ENCODE assay signal across 30 mouse cellular contexts in the genomic region with DNA sequence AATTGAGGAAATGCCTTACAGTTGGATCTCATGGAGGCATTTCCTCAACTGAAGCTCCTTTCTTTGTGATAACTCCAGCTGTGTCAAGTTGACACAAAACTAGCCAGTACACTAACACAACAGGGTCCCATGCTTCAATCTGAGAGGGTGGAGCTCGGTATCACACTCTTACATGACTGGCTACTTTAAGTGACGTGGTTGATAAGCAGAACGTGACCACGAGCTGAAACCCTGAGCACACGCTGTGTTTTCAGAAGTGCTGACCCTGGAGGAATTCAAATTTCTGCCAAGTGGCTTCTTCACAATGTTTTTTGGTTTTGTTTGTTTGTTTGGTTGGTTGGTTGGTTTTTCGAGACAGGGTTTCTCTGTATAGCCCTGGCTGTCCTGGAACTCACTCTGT. TPM values are rescaled to one million over a fixed set of nuclear protein-coding genes. Genes with fewer than 3 reads are reported as not detected.
"Had no signal": no experiment of that assay in that cellular context is flagged by ENCODE, and none has a peak within 500 bp of the region (broad histone marks: within the 10 kb centered on the region; RNA-seq: fewer than 3 reads in every experiment).

No protein-coding gene starts in this region.

RNA-seq across cellular contexts. Expression of gene Rhbg, which starts 13.5 kb away (rescaled TPM):
- total RNA-seq: heart, postnatal 10 days; heart, postnatal 14 days; heart, postnatal 25 days; heart, postnatal 36 days; heart, postnatal 4 days; hematopoietic stem cell, adult 5-6 weeks; layer of hippocampus, adult 18-20 months; layer of hippocampus, adult 2 months; layer of hippocampus, adult 8-10 months; layer of hippocampus, postnatal 14 days; layer of hippocampus, postnatal 25 days; layer of hippocampus, postnatal 36 days; left cerebral cortex, adult 18-20 months; left cerebral cortex, adult 2 months; left cerebral cortex, adult 8-10 months had no signal
- polyA plus RNA-seq: heart, embryonic 14.5 days; heart, postnatal 0 days; hindbrain, embryonic 10.5 days; inflammation-experienced regulatory T-cells, adult 6 months had no signal

RNA-seq across cellular contexts. Expression of gene Gm38392, which starts 19.0 kb away (rescaled TPM):
- total RNA-seq: heart, postnatal 4 days; hematopoietic stem cell, adult 5-6 weeks; hindbrain, postnatal 0 days; layer of hippocampus, postnatal 14 days; layer of hippocampus, postnatal 25 days had no signal
- polyA plus RNA-seq: heart, embryonic 12.5 days; heart, embryonic 13.5 days; heart, embryonic 14.5 days; heart, embryonic 15.5 days; heart, embryonic 16.5 days; heart, postnatal 0 days; hindbrain, embryonic 10.5 days; hindbrain, embryonic 12.5 days; hindbrain, embryonic 14.5 days; hindbrain, embryonic 15.5 days; hindbrain, embryonic 16.5 days; inflammation-experienced regulatory T-cells, adult 6 months; intestine, embryonic 16.5 days; large intestine, adult 2 months had no signal

RNA-seq across cellular contexts. Expression of gene Tsacc, which starts 28.8 kb away (rescaled TPM):
- total RNA-seq: hindbrain, postnatal 0 days had no signal
